Mouse (Mus musculus) right cerebral cortex, postnatal 14 days (tissue): ENCODE results near the gene Atxn10.
"Not testable (repeated sequence)": the region's sequence is repeated elsewhere in the genome, so short reads cannot be mapped to it uniquely, and the experiment has no call there.

Experiments
- DNase-seq: peaks from one replicate; pipeline ENCODE4 v3.0.0; 2022

Gene Atxn10

GRCm38 (mm10) chr15:85335671-85336300, at the start of gene Atxn10:
TSS of gene Atxn10 (plus strand) at chr15:85336245.
- DNase-seq = no peak

- no peak for DNase-seq
Measured at GRCm38 (mm10) chr15:85294632-85295031, 41.4 kb upstream of the Atxn10 start.

- no peak for DNase-seq
Measured at GRCm38 (mm10) chr15:85295544-85295943, 40.5 kb upstream of the Atxn10 start.

GRCm38 (mm10) chr15:85295977-85296376, 40.1 kb upstream of the Atxn10 start:
- no peak for DNase-seq

- no peak for DNase-seq
Measured at GRCm38 (mm10) chr15:85296538-85296937, 39.5 kb upstream of the Atxn10 start.

GRCm38 (mm10) chr15:85298167-85298781, 37.8 kb upstream of the Atxn10 start:
- no peak for DNase-seq

- DNase-seq = no peak
Measured at GRCm38 (mm10) chr15:85298946-85299345, 37.1 kb upstream of the Atxn10 start.

GRCm38 (mm10) chr15:85303241-85303640, 32.8 kb upstream of the Atxn10 start:
- no peak for DNase-seq

- DNase-seq = no peak
Measured at GRCm38 (mm10) chr15:85303976-85304375, 32.1 kb upstream of the Atxn10 start.

- no peak for DNase-seq
Measured at GRCm38 (mm10) chr15:85307061-85307660, 28.9 kb upstream of the Atxn10 start.

- DNase-seq = no peak
Measured at GRCm38 (mm10) chr15:85311058-85311657, 24.9 kb upstream of the Atxn10 start.

- peak; percentile 80 for DNase-seq
Measured at GRCm38 (mm10) chr15:85315378-85316025, 20.5 kb upstream of the Atxn10 start.

- no peak for DNase-seq
Measured at GRCm38 (mm10) chr15:85316342-85317140, 19.5 kb upstream of the Atxn10 start.

GRCm38 (mm10) chr15:85319924-85320668, 15.9 kb upstream of the Atxn10 start:
- DNase-seq = no peak

GRCm38 (mm10) chr15:85323214-85323613, 12.8 kb upstream of the Atxn10 start:
- DNase-seq = no peak

GRCm38 (mm10) chr15:85324426-85324825, 11.6 kb upstream of the Atxn10 start:
- DNase-seq = no peak

- DNase-seq = peak; percentile 35
Measured at GRCm38 (mm10) chr15:85327808-85328207, 8.2 kb upstream of the Atxn10 start.

GRCm38 (mm10) chr15:85328455-85328854, 7.6 kb upstream of the Atxn10 start:
- peak; percentile 38 for DNase-seq

- DNase-seq = no peak
Measured at GRCm38 (mm10) chr15:85329096-85329495, 6.9 kb upstream of the Atxn10 start.

- no peak for DNase-seq
Measured at GRCm38 (mm10) chr15:85330024-85330423, 6.0 kb upstream of the Atxn10 start.

- DNase-seq = not testable (repeated sequence)
Measured at GRCm38 (mm10) chr15:85333511-85333910, 2.5 kb upstream of the Atxn10 start.

GRCm38 (mm10) chr15:85334234-85334633, 1.8 kb upstream of the Atxn10 start:
- no peak for DNase-seq
